Mouse (Mus musculus): Measurements from ENCODE around the gene Figla. TPM values are rescaled to one million over a fixed set of nuclear protein-coding genes. Genes with fewer than 3 reads are reported as not detected.
"Not testable (repeated sequence)": the region's sequence is repeated elsewhere in the genome, so short reads cannot be mapped to it uniquely, and the experiment has no call there.

Figla gene
- polyA plus RNA-seq, 1 experiment from 2014 or later: not detected

DNA sequence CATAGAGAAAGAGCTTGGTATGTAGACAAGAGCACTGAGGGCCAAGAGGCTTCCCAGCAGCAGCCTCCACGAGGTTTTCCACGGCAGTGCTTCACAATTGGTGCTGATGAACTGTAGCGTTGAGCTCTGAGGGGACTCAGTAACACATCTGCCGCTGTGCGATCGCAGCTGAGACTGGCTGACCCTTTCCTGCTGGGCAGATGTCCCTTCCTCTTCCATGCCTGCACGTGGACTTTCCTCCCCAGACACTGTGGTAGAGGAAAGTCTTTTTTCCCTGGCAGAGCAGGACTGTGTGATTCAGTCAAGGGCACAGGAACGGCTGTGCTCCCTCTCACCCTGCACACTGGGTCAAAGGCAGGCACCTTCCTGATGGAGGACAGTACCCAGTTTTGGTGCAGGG is 31.6 kb upstream of the Figla start:
- Histone ChIP-seq H3K4me3 (ENCODE audit: low read depth, low read length) (no peak overlapping the region), H3K27me3 (ENCODE audit: control insufficient read depth, insufficient read depth, low read depth, low read length) (no peaks in the 10 kb centered on the region), H3K36me3 (ENCODE audit: control insufficient read depth, insufficient read depth, low read length) (no peaks in the 10 kb centered on the region), H3K4me2 (ENCODE audit: low read length) (no peak overlapping the region), H3K27ac (ENCODE audit: low read length) (no peak overlapping the region), H3K9me3 (replicated peaks; ENCODE audit: control insufficient read depth, low read length, poor library complexity, severe bottlenecking) (no peaks in the 10 kb centered on the region), H3K4me1 (ENCODE audit: control insufficient read depth, insufficient read depth, low read length) (no peaks in the 10 kb centered on the region), H3K9ac (ENCODE audit: low read depth, low read length) (no peak overlapping the region)
- 73% methylated on average over 8 of the region's 8 CpGs for WGBS
- no peak for ATAC-seq

DNA sequence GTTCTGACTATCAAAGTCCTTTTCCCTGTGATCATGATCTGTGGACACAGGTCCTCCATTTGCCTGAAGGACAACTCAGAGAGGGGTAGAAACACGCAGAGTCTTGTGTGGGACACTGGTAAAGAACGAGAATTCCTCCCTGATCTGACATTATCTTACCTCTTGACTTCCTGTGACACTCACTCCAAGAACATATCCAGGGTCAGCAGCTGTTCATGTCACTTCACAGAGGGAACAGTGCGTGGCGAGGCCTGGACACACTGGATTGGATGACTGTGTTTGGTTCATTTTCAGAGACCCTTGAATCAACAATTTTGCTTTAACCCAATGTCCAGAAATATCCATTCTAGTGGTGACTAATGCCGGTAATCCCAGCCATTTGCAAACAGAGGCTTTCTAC is 26.4 kb upstream of the Figla start:
- WGBS: 92% methylated on average over 5 of the region's 5 CpGs
- not testable (repeated sequence) for H3K36me3 ChIP-seq (ENCODE audit: control insufficient read depth, insufficient read depth, low read length); ATAC-seq; H3K27ac ChIP-seq (ENCODE audit: low read length); H3K9me3 ChIP-seq (replicated peaks; ENCODE audit: control insufficient read depth, low read length, poor library complexity, severe bottlenecking); H3K4me1 ChIP-seq (ENCODE audit: control insufficient read depth, insufficient read depth, low read length); H3K27me3 ChIP-seq (ENCODE audit: control insufficient read depth, insufficient read depth, low read depth, low read length); H3K4me3 ChIP-seq (ENCODE audit: low read depth, low read length); H3K9ac ChIP-seq (ENCODE audit: low read depth, low read length); H3K4me2 ChIP-seq (ENCODE audit: low read length)

DNA sequence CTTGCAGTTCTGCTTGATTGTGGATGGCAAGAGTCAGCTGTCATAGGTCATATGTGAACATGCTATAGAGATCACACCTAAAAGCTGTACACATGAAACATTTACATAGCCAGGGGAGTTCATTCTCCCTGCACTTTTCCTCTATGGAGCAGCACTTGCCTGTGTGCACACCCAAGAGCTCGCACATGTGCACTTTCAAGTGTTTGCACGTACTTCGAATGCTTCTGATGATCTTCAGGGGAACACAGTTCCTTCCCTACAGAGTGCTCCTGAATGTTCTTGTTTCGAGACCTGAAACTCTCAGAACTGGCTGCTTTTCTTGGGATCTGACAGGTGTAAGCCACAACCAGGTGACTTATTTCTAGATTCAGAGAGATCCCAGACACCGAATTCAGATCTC is 25.2 kb upstream of the Figla start:
- H3K9ac ChIP-seq (ENCODE audit: low read depth, low read length); H3K4me1 ChIP-seq (ENCODE audit: control insufficient read depth, insufficient read depth, low read length); H3K27ac ChIP-seq (ENCODE audit: low read length); ATAC-seq; H3K9me3 ChIP-seq (replicated peaks; ENCODE audit: control insufficient read depth, low read length, poor library complexity, severe bottlenecking); H3K4me2 ChIP-seq (ENCODE audit: low read length); H3K36me3 ChIP-seq (ENCODE audit: control insufficient read depth, insufficient read depth, low read length); H3K4me3 ChIP-seq (ENCODE audit: low read depth, low read length); H3K27me3 ChIP-seq (ENCODE audit: control insufficient read depth, insufficient read depth, low read depth, low read length): not testable (repeated sequence)
- 90% methylated on average over 5 of the region's 5 CpGs for WGBS

DNA sequence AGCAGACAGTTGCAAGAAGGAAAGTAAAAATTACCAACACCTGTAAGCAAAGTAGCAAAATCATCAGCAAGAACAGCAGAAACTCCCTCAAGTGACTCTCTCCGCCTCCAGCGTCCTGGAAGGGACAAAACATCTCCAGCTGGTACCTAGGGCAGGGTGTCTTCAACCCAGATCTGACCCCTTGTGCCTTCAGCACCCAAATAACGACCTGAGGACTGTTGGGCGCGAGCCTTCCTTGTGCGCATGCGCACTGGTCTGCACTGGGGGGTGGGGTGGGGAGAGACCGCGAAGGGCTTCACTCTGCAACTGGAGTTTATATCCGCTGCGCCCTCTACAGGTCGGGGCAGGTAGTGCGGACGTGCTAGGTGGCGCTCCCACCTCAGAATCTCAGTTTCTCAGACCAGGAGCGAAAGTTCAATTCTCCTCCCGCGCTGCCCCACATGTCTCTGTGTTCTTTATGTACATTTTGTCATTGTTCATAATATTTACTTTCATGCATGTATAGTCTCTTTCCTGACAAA is 12.5 kb upstream of the Figla start:
- Histone ChIP-seq H3K4me1 (ENCODE audit: control insufficient read depth, insufficient read depth, low read length) (no peaks in the 10 kb centered on the region), H3K9ac (ENCODE audit: low read depth, low read length) (no peak overlapping the region), H3K27ac (ENCODE audit: low read length) (no peak overlapping the region), H3K4me3 (ENCODE audit: low read depth, low read length) (no peak overlapping the region), H3K36me3 (ENCODE audit: control insufficient read depth, insufficient read depth, low read length) (no peaks in the 10 kb centered on the region), H3K9me3 (replicated peaks; ENCODE audit: control insufficient read depth, low read length, poor library complexity, severe bottlenecking) (no peaks in the 10 kb centered on the region; the same call in 1 of the 2 replicates), H3K4me2 (ENCODE audit: low read length) (no peak overlapping the region), H3K27me3 (ENCODE audit: control insufficient read depth, insufficient read depth, low read depth, low read length) (no peaks in the 10 kb centered on the region)
- no peak for ATAC-seq
- WGBS: 77% methylated on average over 18 of the region's 18 CpGs

DNA sequence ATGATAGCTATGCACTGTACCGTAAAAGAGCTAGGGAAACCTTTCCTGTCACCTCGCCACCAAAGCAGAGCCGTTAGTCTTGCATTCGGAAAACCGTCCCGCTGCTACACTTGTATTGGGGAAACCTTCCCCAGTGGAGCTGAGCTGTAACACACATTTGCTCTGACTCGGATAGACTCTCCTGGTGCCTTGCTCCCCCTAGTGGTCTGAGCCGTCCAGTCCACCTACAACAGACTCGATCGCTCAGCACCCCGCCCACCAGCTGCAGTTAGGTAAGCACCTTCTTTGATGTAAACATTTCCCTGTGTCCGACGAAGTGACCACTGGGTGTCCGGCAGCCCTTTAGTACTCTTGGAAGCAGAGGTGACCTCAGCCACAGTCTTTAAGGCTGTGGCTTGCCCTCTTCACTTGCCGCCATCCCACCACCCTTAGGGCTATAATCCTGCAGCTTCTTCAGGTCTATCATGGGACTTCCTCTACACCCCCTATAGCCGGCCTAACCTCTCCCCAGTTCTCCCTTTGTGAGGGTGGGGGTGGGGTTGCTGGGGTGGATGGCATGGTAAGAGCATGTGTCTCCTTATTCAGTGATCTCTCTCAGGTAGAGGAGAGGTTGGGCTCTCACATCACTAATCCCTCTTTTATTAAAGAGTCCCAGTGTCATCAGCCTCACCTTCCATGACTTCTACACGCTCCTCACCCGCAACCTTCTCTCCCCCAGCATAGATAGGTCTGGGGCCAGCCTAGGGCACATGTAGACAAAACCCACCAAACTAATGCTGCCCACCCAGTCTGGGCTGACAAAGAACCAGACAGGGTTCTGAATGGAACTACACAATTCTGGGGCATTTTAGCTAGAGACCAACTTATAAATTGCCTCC is 11.5 kb upstream of the Figla start:
- Histone ChIP-seq H3K9ac (ENCODE audit: low read depth, low read length) (no peak overlapping the region), H3K4me1 (ENCODE audit: control insufficient read depth, insufficient read depth, low read length) (no peaks in the 10 kb centered on the region), H3K9me3 (replicated peaks; ENCODE audit: control insufficient read depth, low read length, poor library complexity, severe bottlenecking) (no peaks in the 10 kb centered on the region; the same call in 1 of the 2 replicates), H3K4me2 (ENCODE audit: low read length) (peak overlapping the region; percentile 49), H3K27ac (ENCODE audit: low read length) (no peak overlapping the region), H3K27me3 (ENCODE audit: control insufficient read depth, insufficient read depth, low read depth, low read length) (no peaks in the 10 kb centered on the region), H3K36me3 (ENCODE audit: control insufficient read depth, insufficient read depth, low read length) (no peaks in the 10 kb centered on the region), H3K4me3 (ENCODE audit: low read depth, low read length) (peak overlapping the region; percentile 9; the same call in 1 of the 2 replicates)
- peak; percentile 93 for ATAC-seq
- 11% methylated on average over 18 of the region's 18 CpGs for WGBS

DNA sequence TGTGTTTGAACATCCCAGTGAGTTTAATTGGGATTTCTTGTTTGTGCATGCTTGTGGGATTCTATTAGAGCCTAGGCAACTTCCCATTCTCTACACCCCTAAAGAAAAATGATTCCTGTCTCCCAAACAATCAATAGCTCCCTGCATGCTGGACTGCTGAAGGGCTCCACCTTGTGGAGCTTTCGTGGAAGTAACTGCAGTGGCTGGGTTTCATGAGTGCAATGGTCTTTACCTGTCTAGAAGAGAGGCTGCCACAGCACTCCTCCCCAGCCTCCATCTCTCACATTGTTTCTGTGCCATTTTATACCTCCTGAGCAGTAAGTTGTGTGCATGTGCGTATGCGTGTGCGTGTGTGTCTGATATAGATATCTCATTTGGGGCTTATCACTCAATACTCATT is 6.0 kb upstream of the Figla start:
- no peak overlapping the region for H3K4me3 ChIP-seq (ENCODE audit: low read depth, low read length)
- H3K36me3 ChIP-seq (ENCODE audit: control insufficient read depth, insufficient read depth, low read length): no peaks in the 10 kb centered on the region
- no peak overlapping the region for H3K4me2 ChIP-seq (ENCODE audit: low read length)
- H3K9me3 ChIP-seq (replicated peaks; ENCODE audit: control insufficient read depth, low read length, poor library complexity, severe bottlenecking): no peaks in the 10 kb centered on the region; the same call in 1 of the 2 replicates
- no peak overlapping the region for H3K9ac ChIP-seq (ENCODE audit: low read depth, low read length)
- no peaks in the 10 kb centered on the region for H3K27me3 ChIP-seq (ENCODE audit: control insufficient read depth, insufficient read depth, low read depth, low read length)
- H3K4me1 ChIP-seq (ENCODE audit: control insufficient read depth, insufficient read depth, low read length): no peaks in the 10 kb centered on the region
- H3K27ac ChIP-seq (ENCODE audit: low read length): no peak overlapping the region
- WGBS: 36% methylated on average over 4 of the region's 4 CpGs
- ATAC-seq: peak; percentile 48; the same call in 1 of the 2 replicates

DNA sequence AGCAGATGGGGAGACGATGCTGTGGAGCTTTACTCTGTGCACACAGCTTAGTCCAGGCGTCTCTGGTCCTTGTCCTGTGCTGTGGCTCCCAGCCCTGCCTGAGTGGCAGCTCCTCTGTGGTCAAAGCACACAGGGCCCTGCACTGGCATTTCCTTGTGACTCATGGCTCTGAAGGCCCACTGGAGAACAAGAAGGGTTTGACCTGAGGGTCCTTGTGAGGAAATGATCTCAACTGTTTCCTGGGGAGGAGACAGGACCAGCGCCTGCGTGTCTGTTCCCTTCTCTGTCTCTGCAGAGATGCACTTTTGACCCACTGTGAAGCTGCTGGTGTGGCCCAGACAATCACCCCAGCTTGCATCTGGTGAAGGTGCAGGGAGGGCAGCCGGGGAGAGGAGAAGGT is 1.2 kb upstream of the Figla start:
- not testable (repeated sequence) for H3K36me3 ChIP-seq (ENCODE audit: control insufficient read depth, insufficient read depth, low read length); H3K4me3 ChIP-seq (ENCODE audit: low read depth, low read length); H3K4me1 ChIP-seq (ENCODE audit: control insufficient read depth, insufficient read depth, low read length); ATAC-seq; H3K4me2 ChIP-seq (ENCODE audit: low read length); H3K9ac ChIP-seq (ENCODE audit: low read depth, low read length); H3K27ac ChIP-seq (ENCODE audit: low read length); H3K27me3 ChIP-seq (ENCODE audit: control insufficient read depth, insufficient read depth, low read depth, low read length); H3K9me3 ChIP-seq (replicated peaks; ENCODE audit: control insufficient read depth, low read length, poor library complexity, severe bottlenecking)
- 78% methylated on average over 5 of the region's 5 CpGs for WGBS

DNA sequence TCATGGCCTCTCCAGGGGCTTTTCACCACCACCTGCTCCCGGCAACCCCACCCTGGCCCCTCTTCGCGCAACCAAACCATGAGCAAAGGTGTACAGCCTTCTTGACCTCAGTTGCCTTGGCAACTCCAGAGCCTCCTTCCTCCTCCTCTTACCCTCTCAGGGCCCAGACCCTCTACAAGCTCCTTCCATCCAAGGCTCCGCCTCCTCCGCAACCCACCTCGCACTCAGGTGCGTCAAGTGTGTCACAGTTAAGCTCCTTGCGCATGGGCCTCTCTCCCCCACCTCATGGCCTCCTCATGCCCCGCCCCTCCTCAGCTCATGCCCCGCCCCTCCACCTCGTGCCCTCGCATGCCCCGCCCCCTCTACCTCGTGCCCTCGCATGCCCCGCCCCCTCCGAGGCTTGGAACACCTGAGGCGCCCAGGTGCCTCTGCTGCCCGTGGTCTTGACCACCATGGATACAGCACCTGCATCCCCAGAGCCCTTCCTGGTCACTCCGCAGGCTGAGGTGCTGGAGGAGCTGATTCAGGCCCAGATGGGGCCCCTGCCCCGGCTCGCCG is 901 bp downstream of the Figla start:
- H3K27me3 ChIP-seq (ENCODE audit: control insufficient read depth, insufficient read depth, low read depth, low read length): no peaks in the 10 kb centered on the region
- no peak overlapping the region for H3K4me2 ChIP-seq (ENCODE audit: low read length)
- H3K4me3 ChIP-seq (ENCODE audit: low read depth, low read length): no peak overlapping the region
- H3K27ac ChIP-seq (ENCODE audit: low read length): no peak overlapping the region
- WGBS: 84% methylated on average over 23 of the region's 23 CpGs
- no peaks in the 10 kb centered on the region for H3K4me1 ChIP-seq (ENCODE audit: control insufficient read depth, insufficient read depth, low read length)
- H3K9ac ChIP-seq (ENCODE audit: low read depth, low read length): no peak overlapping the region
- H3K36me3 ChIP-seq (ENCODE audit: control insufficient read depth, insufficient read depth, low read length): no peaks in the 10 kb centered on the region
- H3K9me3 ChIP-seq (replicated peaks; ENCODE audit: control insufficient read depth, low read length, poor library complexity, severe bottlenecking): no peaks in the 10 kb centered on the region
- ATAC-seq: no peak

Measured in midbrain, embryonic 16.5 days (tissue).